20 mouse cellular contexts compared by ENCODE assay signal in the genomic region with DNA sequence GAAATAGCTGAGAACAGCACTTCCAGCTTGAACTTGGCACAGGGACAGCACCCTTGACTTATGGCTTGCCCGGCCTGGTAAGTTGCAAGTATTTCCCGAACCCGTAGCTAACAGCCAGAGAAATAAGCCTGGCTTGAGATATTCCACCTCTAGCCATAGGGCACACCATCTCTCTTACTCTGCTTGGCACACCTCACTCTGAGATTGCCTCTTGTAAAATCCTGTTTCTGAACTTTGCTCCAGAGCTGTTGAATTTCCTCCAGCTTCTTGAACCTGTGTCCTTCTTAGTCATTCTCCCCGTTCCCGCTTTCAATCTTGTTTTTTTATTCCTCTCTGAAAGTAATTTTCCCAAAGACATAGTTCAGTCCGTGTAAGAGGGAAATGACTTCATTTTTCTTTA.
DNase-seq lines count a peak whose midpoint lies in the region; ATAC-seq and TF ChIP-seq lines count a peak whose summit lies in the region.
"Had no signal": no experiment of that assay in that cellular context is flagged by ENCODE, and none has a peak within 500 bp of the region (broad histone marks: within the 10 kb centered on the region; RNA-seq: fewer than 3 reads in every experiment).

No protein-coding gene starts in this region.

- peaks cover 3% of the 10 kb centered on the region; the same call in 1 of the 2 replicates for H3K4me1 ChIP-seq in kidney, adult 2 months (ENCODE audit: control insufficient read depth, insufficient read depth, low read length)
- no peaks in the 10 kb centered on the region for H3K4me1 ChIP-seq in kidney, embryonic 14.5 days (ENCODE audit: control insufficient read depth, insufficient read depth, low read length)
- peaks cover 8% of the 10 kb centered on the region; the same call in 1 of the 2 replicates for H3K4me1 ChIP-seq in lung, embryonic 14.5 days (ENCODE audit: insufficient read depth)
- H3K4me1 ChIP-seq in intestine, postnatal 0 days (replicated peaks; ENCODE audit: control insufficient read depth, insufficient read depth, low read length) = 0 out of 2 replicates have a peak, but pooled peaks cover 4% of the 10 kb centered on the region

- peak; percentile 72 for DNase-seq in kidney, adult 2 months
- DNase-seq in lung, embryonic 14.5 days = peak; percentile 40
- no peak for DNase-seq in lung, postnatal 10 days
- DNase-seq in heart, postnatal 14 days = no peak
- DNase-seq in cerebellum, adult 11-12 months = no peak
- DNase-seq: cerebellum, adult 8-10 months; cerebellum, postnatal 36 days; gastrocnemius, postnatal 10 days; layer of hippocampus, postnatal 36 days; thymus, postnatal 4 days had no signal

- no peaks in the 10 kb centered on the region for H3K27me3 ChIP-seq in kidney, adult 2 months (replicated peaks; ENCODE audit: control insufficient read depth, insufficient read depth, low read length)
- H3K27me3 ChIP-seq in kidney, embryonic 14.5 days (ENCODE audit: control insufficient read depth, insufficient read depth, low read length) = no peaks in the 10 kb centered on the region
- no peaks in the 10 kb centered on the region for H3K27me3 ChIP-seq in lung, embryonic 14.5 days (ENCODE audit: insufficient read depth, low read length)
- H3K27me3 ChIP-seq in intestine, postnatal 0 days (replicated peaks; ENCODE audit: control insufficient read depth, insufficient read depth, low read length) = no peaks in the 10 kb centered on the region
- H3K27me3 ChIP-seq: hindbrain, embryonic 15.5 days; limb, embryonic 15.5 days; midbrain, embryonic 12.5 days had no signal

- intact Hi-C loops in heart, postnatal 14 days (cut with DNase I) = no loop called here

- no peak overlapping the region for H3K4me3 ChIP-seq in kidney, adult 2 months (ENCODE audit: insufficient read depth, low read depth, low read length)
- H3K4me3 ChIP-seq in kidney, embryonic 14.5 days (ENCODE audit: low read length) = no peak overlapping the region
- no peak overlapping the region for H3K4me3 ChIP-seq in lung, embryonic 14.5 days (ENCODE audit: low read depth, low read length)
- H3K4me3 ChIP-seq in intestine, postnatal 0 days (ENCODE audit: low read depth, low read length) = no peak overlapping the region
- H3K4me3 ChIP-seq: heart, embryonic 10.5 days; hindbrain, embryonic 15.5 days; limb, embryonic 15.5 days; midbrain, embryonic 12.5 days had no signal

- no peak overlapping the region for H3K9ac ChIP-seq in kidney, embryonic 14.5 days (ENCODE audit: low read depth, low read length)
- H3K9ac ChIP-seq in lung, embryonic 14.5 days = no peak overlapping the region
- H3K9ac ChIP-seq in intestine, postnatal 0 days (ENCODE audit: low read depth, low read length) = no peak overlapping the region
- H3K9ac ChIP-seq: hindbrain, embryonic 15.5 days; limb, embryonic 15.5 days; midbrain, embryonic 12.5 days had no signal

- no peaks in the 10 kb centered on the region for H3K9me3 ChIP-seq in kidney, embryonic 14.5 days (ENCODE audit: control insufficient read depth, low read length)
- peaks cover 4% of the 10 kb centered on the region; the same call in 1 of the 2 replicates for H3K9me3 ChIP-seq in lung, embryonic 14.5 days (ENCODE audit: low read depth, low read length)
- H3K9me3 ChIP-seq in intestine, postnatal 0 days (ENCODE audit: control insufficient read depth) = no peaks in the 10 kb centered on the region
- H3K9me3 ChIP-seq: heart, embryonic 10.5 days; hindbrain, embryonic 15.5 days; limb, embryonic 15.5 days; midbrain, embryonic 12.5 days had no signal

- no peaks in the 10 kb centered on the region for H3K36me3 ChIP-seq in kidney, adult 2 months (ENCODE audit: control insufficient read depth, insufficient read depth, low read length)
- H3K36me3 ChIP-seq in kidney, embryonic 14.5 days (ENCODE audit: control insufficient read depth, insufficient read depth, low read length) = no peaks in the 10 kb centered on the region
- no peaks in the 10 kb centered on the region for H3K36me3 ChIP-seq in lung, embryonic 14.5 days (ENCODE audit: insufficient read depth)
- H3K36me3 ChIP-seq in intestine, postnatal 0 days (ENCODE audit: control insufficient read depth, insufficient read depth) = no peaks in the 10 kb centered on the region
- H3K36me3 ChIP-seq: heart, embryonic 10.5 days; hindbrain, embryonic 15.5 days; limb, embryonic 15.5 days; midbrain, embryonic 12.5 days had no signal

- WGBS in kidney, adult 2 months = 46% methylated on average over 6 of the region's 6 CpGs
- 83% methylated on average over 6 of the region's 6 CpGs for WGBS in kidney, embryonic 14.5 days
- 65% methylated on average over 6 of the region's 6 CpGs for WGBS in lung, embryonic 14.5 days
- WGBS in intestine, postnatal 0 days = 36% methylated on average over 6 of the region's 6 CpGs

- no peak overlapping the region for H3K27ac ChIP-seq in kidney, adult 2 months (ENCODE audit: insufficient read depth, low read depth, low read length)
- H3K27ac ChIP-seq in kidney, embryonic 14.5 days (ENCODE audit: low read depth, low read length) = no peak overlapping the region
- H3K27ac ChIP-seq in lung, embryonic 14.5 days (ENCODE audit: low read depth) = no peak overlapping the region
- H3K27ac ChIP-seq in intestine, postnatal 0 days (ENCODE audit: low read depth, low read length) = 0 out of 2 replicates have a peak overlapping the region, but pooled peaks have one; percentile 46
- H3K27ac ChIP-seq: heart, embryonic 10.5 days; hindbrain, embryonic 15.5 days; limb, embryonic 15.5 days; midbrain, embryonic 12.5 days; stomach, postnatal 0 days had no signal

- TF ChIP-seq POLR2A in kidney, adult 2 months (IDR thresholded peaks at IDR 0.05; ENCODE audit: low read depth, low read length) = no peak

- no peak overlapping the region for H3K4me2 ChIP-seq in kidney, embryonic 14.5 days (replicated peaks; ENCODE audit: low read depth, low read length)
- H3K4me2 ChIP-seq in lung, embryonic 14.5 days = no peak overlapping the region
- no peak overlapping the region for H3K4me2 ChIP-seq in intestine, postnatal 0 days (replicated peaks; ENCODE audit: low read depth)
- H3K4me2 ChIP-seq: hindbrain, embryonic 15.5 days; limb, embryonic 15.5 days had no signal

- TF ChIP-seq CTCF in kidney, adult 2 months (conservative IDR thresholded peaks at IDR 0.05; ENCODE audit: insufficient read depth, insufficient read length, low read depth, low read length) = no peak
- no peak for TF ChIP-seq CTCF in lung, embryonic 14.5 days (IDR thresholded peaks at IDR 0.05; ENCODE audit: low read depth)
- TF ChIP-seq CTCF in intestine, postnatal 0 days (IDR thresholded peaks at IDR 0.05; ENCODE audit: low read depth) = no peak

- no peak for ATAC-seq in kidney, embryonic 14.5 days (ENCODE audit: low FRiP score, low TSS enrichment)
- ATAC-seq in lung, embryonic 14.5 days (ENCODE audit: insufficient read depth) = no peak
- ATAC-seq in intestine, postnatal 0 days = peak; percentile 64
- ATAC-seq: activated CD4-positive, CD25-positive, alpha-beta regulatory T cell, adult 4 months; forebrain, embryonic 14.5 days; lung, postnatal 0 days had no signal

Comparison
In these comparisons a context has a peak if more than half of its experiments do, and no peak if none do; other contexts are left out.
1. DNase-seq: peak in kidney, adult 2 months (single experiment) and lung, embryonic 14.5 days (single experiment); none in lung, postnatal 10 days (single experiment), heart, postnatal 14 days (0 of 2) and cerebellum, adult 11-12 months (single experiment).